Mouse (Mus musculus) v-Abl transformed pro-B cells (cell line): ENCODE measurements around the gene Bmp15.

Source experiments
- in situ Hi-C, 2 experiments: fragments of 400-800 bp; cut with MboI; formaldehyde crosslinking; loops; one replicate each; pipeline ENCODE4 v1.15.1; 2025; ENCODE audit not compliant: unreplicated experiment in 2 of 2

Bmp15 gene

DNA sequence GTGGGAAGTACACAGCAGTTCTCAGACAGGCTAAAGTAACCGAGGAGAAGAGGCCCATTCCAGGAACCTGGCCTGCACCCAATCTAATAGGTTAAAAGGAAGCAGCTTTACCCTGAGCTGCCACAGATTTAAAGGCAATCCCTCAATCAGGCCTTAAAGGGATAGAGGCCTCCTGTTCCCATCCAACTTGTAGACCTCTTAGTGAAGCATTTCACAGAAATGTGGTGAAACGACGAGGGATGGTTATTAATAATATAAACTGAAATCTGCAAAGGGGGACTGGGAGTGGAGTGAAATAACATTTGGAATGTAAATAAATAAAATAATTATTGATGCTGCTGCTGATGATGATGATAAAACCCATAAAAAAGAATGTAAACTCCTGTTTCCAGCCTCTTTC, at the start of gene Bmp15:
Gene Bmp15, minus strand, starts transcription at position 101 of the 400 bp plus-strand sequence.
- in situ Hi-C loops = no loop called here

DNA sequence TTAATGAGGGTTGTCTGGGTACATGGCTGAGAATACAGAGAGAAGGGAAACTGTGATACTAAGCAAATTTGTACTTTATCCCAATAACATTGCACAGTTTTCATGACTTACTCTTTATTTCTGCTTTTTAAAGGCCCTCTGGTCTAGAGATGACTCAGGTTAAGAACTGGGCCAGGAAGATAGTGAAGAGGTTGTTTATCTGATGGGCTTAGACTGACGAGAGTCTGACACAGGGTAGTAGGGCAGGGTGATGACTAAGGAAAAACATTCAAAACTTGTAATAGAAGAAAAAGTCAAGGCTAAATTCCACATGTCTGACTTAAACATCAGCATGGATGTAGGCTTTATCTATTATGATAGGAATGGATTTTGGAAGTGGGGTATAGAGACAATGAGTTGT, 48.3 kb upstream of the Bmp15 start:
- in situ Hi-C loops = no loop called here

DNA sequence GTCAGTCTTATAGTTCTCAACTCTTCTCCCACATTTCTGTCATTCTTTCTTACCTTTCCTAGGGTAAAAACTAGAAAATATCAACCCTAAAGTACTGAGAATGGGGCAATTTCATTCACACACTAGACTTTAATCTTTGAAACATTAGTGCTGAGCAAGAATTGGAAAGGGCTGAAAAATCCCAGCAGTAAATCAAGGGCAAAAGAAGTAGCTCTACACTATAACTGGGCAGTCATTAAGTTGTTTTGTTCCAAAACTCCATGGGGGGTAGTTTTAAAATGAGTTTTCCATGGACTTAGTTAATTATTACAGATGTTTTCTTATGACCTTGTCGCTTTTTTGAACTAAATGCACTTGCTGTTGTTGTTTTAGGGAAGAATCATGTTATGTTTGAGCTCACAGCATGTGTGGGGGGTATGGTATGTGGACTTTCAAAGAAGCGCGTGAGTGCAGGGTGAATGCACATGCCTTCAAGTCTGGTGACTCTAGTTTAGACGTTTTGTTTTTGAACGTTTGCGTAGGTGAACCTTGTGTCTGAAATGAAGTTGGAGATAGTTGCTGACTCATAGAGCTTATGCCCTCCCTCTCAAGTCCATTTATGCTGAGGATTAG, 37.1 kb upstream of the Bmp15 start:
- in situ Hi-C loops = no loop called here

DNA sequence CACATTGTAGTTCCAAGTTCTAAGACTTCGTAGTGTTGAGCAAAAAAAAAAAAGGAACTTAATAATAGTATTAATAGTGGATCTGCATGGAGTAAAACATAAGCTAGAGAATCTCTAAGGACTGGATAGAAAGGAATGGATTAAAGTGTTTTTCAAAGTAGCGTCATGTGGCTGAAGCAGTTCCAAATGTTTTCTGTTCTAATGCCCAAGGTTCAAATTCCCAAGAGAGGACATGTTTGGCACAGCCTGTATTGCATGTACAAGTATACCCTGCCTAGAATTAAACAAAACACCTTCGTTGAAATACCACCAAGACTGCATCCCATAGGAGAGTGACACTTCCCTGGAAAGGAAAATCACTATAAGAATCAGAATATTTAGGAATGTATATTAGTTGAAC, 36.4 kb upstream of the Bmp15 start:
- in situ Hi-C loops = no loop called here

DNA sequence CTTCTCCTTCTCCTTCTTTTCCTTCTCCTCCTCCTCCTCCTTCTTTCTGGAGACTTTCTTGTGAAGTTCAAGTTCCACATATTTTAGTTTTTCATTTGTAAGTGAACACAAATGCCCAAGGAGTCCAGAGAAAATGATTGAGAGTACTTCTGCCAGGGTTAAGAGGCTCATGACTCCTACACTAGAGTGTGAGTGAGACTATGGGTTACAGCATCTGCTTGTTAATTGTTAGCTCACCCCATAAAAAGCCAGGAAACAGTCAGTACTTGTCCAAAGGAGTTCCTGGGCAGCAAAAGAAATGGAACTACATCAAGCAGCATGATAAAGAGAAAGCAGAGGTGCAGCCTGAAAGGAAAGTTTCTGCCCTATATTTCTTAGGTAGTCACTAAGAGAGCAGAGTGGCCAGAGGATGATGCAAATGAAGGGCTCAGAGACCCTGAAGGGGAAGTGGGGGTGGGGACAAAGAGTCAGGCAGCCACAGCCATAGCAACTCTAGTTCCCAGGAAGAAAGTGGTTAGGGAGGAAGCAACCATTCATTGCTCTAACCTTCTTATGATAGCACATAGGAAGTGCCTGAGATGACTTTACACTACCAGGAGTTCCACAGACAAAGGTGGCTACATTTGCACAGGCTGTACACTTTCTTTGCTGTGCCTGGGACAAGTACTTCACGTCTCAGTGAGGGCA, 24.9 kb upstream of the Bmp15 start:
- in situ Hi-C loops = no loop called here

DNA sequence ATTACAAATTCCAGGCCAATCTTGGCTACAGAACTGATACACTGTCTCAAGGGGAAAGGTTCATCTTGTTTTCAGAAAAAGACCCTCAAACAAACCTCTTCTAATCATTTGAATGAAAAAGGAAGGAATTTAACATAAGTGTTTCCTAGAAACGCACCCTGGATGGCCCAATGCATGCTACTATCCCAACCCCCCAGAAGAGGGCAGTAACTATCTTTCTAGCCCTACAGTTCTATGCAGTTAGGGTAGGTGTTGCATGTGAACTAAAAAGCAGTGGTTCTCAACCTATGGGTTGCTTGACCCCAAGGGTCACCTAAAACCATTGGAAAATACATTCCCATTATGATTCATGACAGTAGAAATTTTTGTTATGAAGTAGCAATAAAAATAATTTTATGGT, 3.5 kb upstream of the Bmp15 start:
- in situ Hi-C loops = no loop called here

- in situ Hi-C loops = no loop called here
Measured at GRCm38 (mm10) chrX:6317747-6318146, 2.8 kb downstream of the Bmp15 start.
